Mouse (Mus musculus) stomach, postnatal 0 days (tissue): ENCODE results near the gene Saysd1. TPM values are rescaled to one million over a fixed set of nuclear protein-coding genes. Genes with fewer than 3 reads are reported as not detected.

ENCODE experiments used
- ATAC-seq: fragments of 200-750 bp; cut with Nextera tagmentation; 2 replicates; pipeline ENCODE4 v1.8.0; 2017; ENCODE audit not compliant: low FRiP score, low TSS enrichment
- DNase-seq: peaks from one replicate; pipeline ENCODE4 v3.0.0-alpha.2; 2016; ENCODE audit warnings: low spot score
- H3K27ac ChIP-seq: fragments of 300-500 bp; sonication (generic); replicated peaks from 2 replicates; pipeline ENCODE4 v1.5.1; 2014; ENCODE audit warnings: mild to moderate bottlenecking, control low read depth
- H3K27me3 ChIP-seq: fragments of 300-500 bp; sonication (generic); 2 replicates; pipeline ENCODE4 v1.6.1; 2014; ENCODE audit warnings: low read length; ENCODE audit not compliant: control insufficient read depth, insufficient read depth
- H3K36me3 ChIP-seq: fragments of 300-500 bp; sonication (generic); 2 replicates; pipeline ENCODE4 v1.6.1; 2014; ENCODE audit warnings: low read length, mixed read lengths; ENCODE audit not compliant: control insufficient read depth, insufficient read depth
- H3K4me1 ChIP-seq: fragments of 300-500 bp; sonication (generic); replicated peaks from 2 replicates; pipeline ENCODE4 v1.6.1; 2014; ENCODE audit warnings: antibody characterized with exemption; ENCODE audit not compliant: control insufficient read depth, insufficient read depth
- H3K4me2 ChIP-seq: fragments of 300-500 bp; sonication (generic); replicated peaks from 2 replicates; pipeline ENCODE4 v1.6.1; 2014; ENCODE audit warnings: low read depth, mild to moderate bottlenecking, control low read depth, moderate library complexity
- H3K4me3 ChIP-seq: fragments of 300-500 bp; sonication (generic); 2 replicates; pipeline ENCODE4 v1.5.1; 2014; ENCODE audit warnings: low read depth, low read length, control low read depth
- H3K9ac ChIP-seq: fragments of 300-500 bp; sonication (generic); 2 replicates; pipeline ENCODE4 v1.6.1; 2014; ENCODE audit warnings: mild to moderate bottlenecking, low read length, control low read depth, mixed read lengths
- H3K9me3 ChIP-seq: fragments of 300-500 bp; sonication (generic); 2 replicates; pipeline ENCODE4 v1.6.1; 2016; ENCODE audit warnings: low read length; ENCODE audit not compliant: control insufficient read depth
- CTCF ChIP-seq: IDR thresholded peaks from 2 replicates; pipeline ENCODE4 v1.5.1; 2016; ENCODE audit warnings: antibody characterized with exemption, low read depth, mild to moderate bottlenecking, moderate library complexity
- EP300 ChIP-seq: optimal IDR thresholded peaks from 2 replicates; pipeline ENCODE3; 2016; ENCODE audit warnings: antibody characterized with exemption
- WGBS: fragments of 180-500 bp; shearing (Covaris S2); extraction: QIAGEN DNeasy Blood & Tissue Kit; methylation state at CpG from one replicate; pipeline ENCODE4 v1.1.7; 2014; 5-methylcytosine and 5-hydroxymethylcytosine counted together
- polyA plus RNA-seq: library from polyadenylated mRNA; unstranded; fragments of >200 nt; fragmentation: Nextera tagmentation; extraction: Ambion mirVana; gene quantifications from 2 replicates; pipeline ENCODE4 v1.2.1, GENCODE M21; 2015

Saysd1 gene
- polyA plus RNA-seq, result 14.2 and 15.4 TPM in 2 replicates

DNA sequence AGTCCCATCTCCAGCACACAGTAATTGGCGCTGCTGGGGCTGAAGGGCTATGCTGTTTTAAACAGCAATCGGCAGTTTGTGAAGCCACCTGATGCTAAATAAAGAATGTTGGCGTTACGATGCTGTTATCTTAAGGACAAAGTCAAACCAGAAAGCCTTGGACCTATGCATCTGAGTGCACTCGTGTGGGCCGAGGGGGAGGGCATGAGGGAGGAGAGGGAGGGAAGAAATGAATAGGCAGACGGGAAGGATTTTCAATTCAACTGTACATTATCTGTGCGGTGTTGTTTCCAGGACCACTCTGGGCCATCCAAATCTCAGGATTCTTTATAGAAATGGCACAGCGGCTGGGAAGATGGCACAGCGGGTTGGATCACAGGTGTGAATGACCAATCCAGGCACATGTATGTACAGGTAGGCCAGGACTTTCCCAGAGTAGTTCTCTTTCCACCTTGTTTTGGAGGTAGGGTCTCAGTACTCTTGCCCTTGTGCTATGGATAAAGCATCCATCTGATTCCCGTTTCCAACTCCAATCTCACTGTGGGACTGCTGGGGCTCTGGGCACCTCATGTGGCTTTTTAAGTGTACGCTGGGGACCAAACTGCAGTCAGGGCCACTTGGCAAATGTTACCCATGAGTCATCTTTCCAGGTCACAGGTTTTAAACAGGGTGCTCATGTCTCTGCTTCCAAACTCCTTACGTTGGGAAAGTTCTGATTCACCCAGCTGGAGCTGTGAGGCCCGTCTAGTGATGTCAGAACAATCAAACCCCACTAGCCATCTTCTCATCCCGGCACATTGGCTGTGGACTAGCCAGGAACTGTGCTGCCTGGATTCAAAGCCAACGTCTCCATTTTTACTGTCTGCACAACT lies at the start of gene Saysd1:
Saysd1 (minus strand) TSS at position 51 of the 872 bp plus-strand sequence.
- no peak for TF ChIP-seq CTCF
- TF ChIP-seq EP300, result no peak
- no peaks in the 10 kb centered on the region; the same call in 1 of the 2 replicates for H3K36me3 ChIP-seq
- no peak for ATAC-seq
- H3K9me3 ChIP-seq, result no peaks in the 10 kb centered on the region
- WGBS, result 80% methylated on average over 16 of the region's 16 CpGs
- no peak within 1 kb of the TSS for H3K4me3 ChIP-seq
- H3K4me1 ChIP-seq, result no peaks in the 10 kb centered on the region
- H3K4me2 ChIP-seq, result no peak within 1 kb of the TSS
- DNase-seq, result no peak
- no peaks in the 10 kb centered on the region for H3K27me3 ChIP-seq
- no peak within 1 kb of the TSS for H3K27ac ChIP-seq
- H3K9ac ChIP-seq, result no peak within 1 kb of the TSS

DNA sequence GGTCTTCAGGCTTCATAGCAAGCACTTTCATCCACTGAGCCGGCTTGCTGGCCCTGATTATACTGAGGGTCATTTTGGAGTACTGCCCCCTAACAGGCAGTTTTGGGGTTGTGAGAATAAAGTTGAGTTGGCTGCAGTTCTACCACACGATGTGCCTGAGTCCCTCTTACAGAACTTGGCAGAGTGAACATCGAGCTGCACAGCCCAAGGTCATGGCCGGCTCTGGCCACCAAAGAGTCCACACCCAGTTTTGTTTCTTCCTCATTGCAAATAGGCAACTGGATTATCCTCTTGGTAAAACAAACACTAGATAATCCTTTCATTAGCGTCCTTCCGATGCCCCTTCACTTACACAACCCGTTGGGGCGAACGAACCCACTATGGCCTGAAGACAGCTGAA lies 47.1 kb upstream of the Saysd1 start:
- H3K9me3 ChIP-seq, result no peaks in the 10 kb centered on the region
- H3K36me3 ChIP-seq, result no peaks in the 10 kb centered on the region
- ATAC-seq (no peak), DNase-seq (no peak)
- TF ChIP-seq EP300 (no peak), CTCF (no peak)
- 39% methylated on average over 9 of the region's 9 CpGs for WGBS
- H3K27ac ChIP-seq, result no peak overlapping the region
- no peaks in the 10 kb centered on the region for H3K27me3 ChIP-seq
- 0 out of 2 replicates have a peak, but pooled peaks cover 2% of the 10 kb centered on the region for H3K4me1 ChIP-seq
- no peak overlapping the region for H3K9ac ChIP-seq
- no peak overlapping the region for H3K4me2 ChIP-seq
- H3K4me3 ChIP-seq, result no peak overlapping the region

DNA sequence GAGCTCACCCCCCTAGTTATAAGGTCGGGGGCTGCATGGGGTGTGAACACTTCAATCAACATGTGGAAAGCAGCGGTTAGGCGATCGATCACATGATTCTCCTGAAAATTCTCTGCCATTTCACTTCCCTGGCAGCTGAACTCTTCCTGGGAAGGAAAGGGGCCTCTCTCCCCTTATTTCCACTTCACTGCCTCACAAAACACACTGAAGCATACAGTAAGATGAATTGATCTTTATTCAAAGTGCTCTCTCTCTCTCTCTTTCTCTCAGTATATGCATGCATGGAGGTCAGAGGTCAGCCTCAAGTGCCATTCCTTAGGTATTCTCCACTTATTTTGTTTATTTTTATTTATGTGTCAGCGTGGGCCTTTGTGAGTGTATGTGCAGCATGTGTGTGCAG lies 45.4 kb upstream of the Saysd1 start:
- Histone ChIP-seq H3K4me2 (no peak overlapping the region), H3K4me1 (0 out of 2 replicates have a peak, but pooled peaks cover 4% of the 10 kb centered on the region), H3K4me3 (no peak overlapping the region), H3K27me3 (no peaks in the 10 kb centered on the region), H3K9ac (no peak overlapping the region), H3K36me3 (no peaks in the 10 kb centered on the region), H3K9me3 (no peaks in the 10 kb centered on the region), H3K27ac (no peak overlapping the region)
- DNase-seq, result no peak
- 74% methylated on average over 5 of the region's 5 CpGs for WGBS
- TF ChIP-seq EP300 (no peak), CTCF (no peak)
- no peak for ATAC-seq

DNA sequence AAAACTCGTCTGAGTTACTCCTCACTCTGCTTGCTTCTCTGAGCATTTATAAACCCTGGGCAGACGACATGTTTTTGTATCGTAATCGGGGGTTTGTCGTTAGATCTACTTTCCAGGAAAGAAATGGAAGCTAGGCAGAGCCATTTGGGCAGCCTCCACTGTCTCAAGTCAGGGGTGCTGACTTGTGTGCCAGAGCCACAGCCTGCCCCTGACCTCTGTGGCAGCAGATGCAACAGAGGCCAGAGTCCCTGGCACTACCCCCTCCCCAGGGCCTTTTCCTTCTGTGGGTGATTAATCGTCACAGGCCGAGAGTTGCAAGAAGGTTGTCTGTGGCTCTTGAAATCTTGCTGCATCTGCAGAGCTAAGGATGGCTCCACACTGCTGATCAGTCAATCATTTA lies 44.3 kb upstream of the Saysd1 start:
- 76% methylated on average over 7 of the region's 7 CpGs for WGBS
- Histone ChIP-seq H3K36me3 (no peaks in the 10 kb centered on the region), H3K9me3 (no peaks in the 10 kb centered on the region), H3K4me3 (no peak overlapping the region), H3K27ac (no peak overlapping the region), H3K4me1 (0 out of 2 replicates have a peak, but pooled peaks cover 4% of the 10 kb centered on the region), H3K27me3 (no peaks in the 10 kb centered on the region), H3K4me2 (no peak overlapping the region), H3K9ac (no peak overlapping the region)
- no peak for TF ChIP-seq EP300
- TF ChIP-seq CTCF, result no peak
- ATAC-seq (no peak), DNase-seq (no peak)

DNA sequence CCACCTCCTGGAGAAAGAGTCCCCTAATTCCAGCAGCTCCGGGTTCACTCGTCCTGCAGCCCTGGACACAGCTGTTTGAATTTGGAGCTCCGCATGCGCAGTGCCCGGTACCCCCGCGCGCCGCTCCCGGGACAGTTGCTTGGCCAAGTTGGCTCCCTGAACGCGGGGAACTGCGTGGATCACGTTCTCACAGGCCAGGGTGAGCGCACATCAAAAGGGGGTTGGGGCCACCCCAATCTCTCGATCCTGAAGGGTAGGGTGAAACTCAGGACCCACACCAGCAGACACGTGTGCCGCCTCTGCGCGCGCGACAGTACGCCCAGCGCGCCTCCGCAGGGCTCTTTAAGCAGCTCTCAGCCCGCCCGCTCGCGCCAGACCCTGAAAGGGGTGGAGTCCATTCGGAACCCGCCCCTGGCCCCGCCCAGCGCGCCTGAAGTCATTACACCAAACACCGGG lies 43.2 kb upstream of the Saysd1 start, which contains the start of gene Kcnk5:
Kcnk5 (minus strand) TSS at position 344 of the 456 bp plus-strand sequence.
- Histone ChIP-seq H3K9ac (peak within 1 kb of the TSS; percentile 51), H3K4me2 (peak within 1 kb of the TSS; percentile 92), H3K36me3 (no peaks in the 10 kb centered on the region), H3K9me3 (no peaks in the 10 kb centered on the region), H3K27me3 (no peaks in the 10 kb centered on the region), H3K4me1 (0 out of 2 replicates have a peak, but pooled peaks cover 4% of the 10 kb centered on the region), H3K4me3 (peak within 1 kb of the TSS; percentile 52), H3K27ac (peak within 1 kb of the TSS; percentile 30; the same call in 1 of the 2 replicates)
- WGBS, result 0% methylated on average over 36 of the region's 36 CpGs
- no peak for TF ChIP-seq CTCF
- ATAC-seq, result peak; percentile 93
- peak; percentile 97 for DNase-seq

GRCm38 (mm10) chr14:20180751-20181162 lies 42.4 kb upstream of the Saysd1 start:
- Histone ChIP-seq H3K9me3 (no peaks in the 10 kb centered on the region), H3K4me3 (peak overlapping the region; percentile 52), H3K9ac (peak overlapping the region; percentile 51), H3K4me1 (0 out of 2 replicates have a peak, but pooled peaks cover 4% of the 10 kb centered on the region), H3K27me3 (no peaks in the 10 kb centered on the region), H3K4me2 (peak overlapping the region; percentile 92), H3K36me3 (no peaks in the 10 kb centered on the region), H3K27ac (0 out of 2 replicates have a peak overlapping the region, but pooled peaks have one; percentile 30)
- no peak for TF ChIP-seq CTCF
- ATAC-seq (peak; percentile 34), DNase-seq (peak; percentile 68)
- WGBS, result under 1% methylated on average over 24 of the region's 24 CpGs
